Mouse (Mus musculus): ENCODE measurements at regions not wholly inside any gene's neighbourhood (a gene's known extent, or its start where the extent isn't known, plus 50 kb on each side); places are given as distances from the start of the nearest gene placed in this dataset.
A peak's percentile ranks its signal among the peaks of the same experiment; 100 is the strongest.

DNA sequence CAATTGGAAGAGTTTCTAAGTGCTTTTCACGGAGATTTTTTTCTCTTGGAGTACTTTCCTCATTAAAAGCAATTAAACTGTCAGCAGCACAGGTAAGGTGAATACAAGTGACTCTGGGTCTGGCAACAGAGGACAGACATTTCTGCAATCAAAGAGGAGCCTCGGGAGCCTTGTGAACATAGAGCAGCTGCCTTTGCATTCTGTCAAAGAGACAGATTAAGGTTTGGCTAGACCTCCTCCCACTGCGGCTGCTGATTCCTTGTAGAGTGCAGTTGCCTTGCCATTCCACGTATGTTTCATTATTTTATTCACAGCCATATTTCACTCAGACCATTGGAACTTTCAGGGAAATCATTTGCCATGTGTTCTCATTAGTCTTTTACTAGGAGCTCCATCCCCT, 563.0 kb upstream of the Gnpda2 start:
- DNase-seq (ENCODE audit: low spot score) (peak; percentile 40), ATAC-seq (ENCODE audit: low FRiP score) (no peak)
- Histone ChIP-seq H3K4me1 (ENCODE audit: insufficient read depth, low read length) (no peaks in the 10 kb centered on the region), H3K27ac (ENCODE audit: low read depth, low read length) (no peak overlapping the region), H3K9me3 (ENCODE audit: low read length) (no peaks in the 10 kb centered on the region), H3K4me2 (ENCODE audit: low read depth, low read length, poor library complexity, severe bottlenecking) (no peak overlapping the region), H3K36me3 (ENCODE audit: insufficient read depth, low read length) (no peaks in the 10 kb centered on the region), H3K4me3 (ENCODE audit: low read depth, low read length) (no peak overlapping the region), H3K9ac (replicated peaks; ENCODE audit: low read length, poor library complexity, severe bottlenecking) (no peak overlapping the region), H3K27me3 (ENCODE audit: insufficient read depth, low read length) (no peaks in the 10 kb centered on the region)
- no peak for TF ChIP-seq CTCF (IDR thresholded peaks at IDR 0.05)
- WGBS, result 61% methylated on average over 4 of the region's 4 CpGs
